Mouse (Mus musculus) thymus, adult 2 months (tissue): ENCODE results near the gene Actg2.

Source experiments
- CTCF ChIP-seq: fragments of 200-500 bp; IDR thresholded peaks from 2 replicates; pipeline ENCODE4 v1.5.1; 2012; ENCODE audit warnings: mild to moderate bottlenecking, control low read depth, low read length, moderate library complexity, borderline replicate concordance; ENCODE audit not compliant: control insufficient read depth, poor library complexity, insufficient read depth; ENCODE audit errors: extremely low read depth
- POLR2A ChIP-seq: fragments of 200-500 bp; IDR thresholded peaks from 2 replicates; pipeline ENCODE4 v1.6.1; 2012; ENCODE audit warnings: mild to moderate bottlenecking, low read length, control low read depth, moderate library complexity; ENCODE audit not compliant: control insufficient read depth, poor library complexity, insufficient read depth; ENCODE audit errors: extremely low read depth

DNA sequence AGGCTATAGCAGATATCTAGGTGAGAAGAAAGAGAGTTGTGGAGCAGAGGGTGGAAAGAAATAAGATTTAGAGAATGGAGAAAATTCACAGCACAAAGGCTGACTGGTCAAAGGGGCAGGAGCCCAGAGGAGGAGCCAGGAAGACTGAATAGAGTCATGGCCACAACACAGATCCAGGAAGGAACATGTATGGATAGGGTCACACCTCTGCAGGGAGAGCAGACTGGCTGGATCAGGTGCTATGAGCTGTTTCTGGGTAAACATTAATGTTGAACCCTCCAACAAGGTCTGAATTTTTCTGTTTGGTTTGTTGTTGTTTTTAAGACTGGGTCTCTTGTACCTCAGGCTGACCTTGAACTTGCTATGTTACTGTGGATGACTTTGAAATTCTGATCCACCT is 72.1 kb downstream of the Actg2 start:
- TF ChIP-seq CTCF (no peak), POLR2A (no peak)
